Mouse (Mus musculus) urinary bladder, adult 2 months (tissue): Measurements from ENCODE around the gene Eya4. TPM values are rescaled to one million over a fixed set of nuclear protein-coding genes. Genes with fewer than 3 reads are reported as not detected.

Experiments
- DNase-seq: peaks from one replicate; pipeline ENCODE4 v3.0.0; 2022; ENCODE audit warnings: low spot score
- polyA plus RNA-seq: library from polyadenylated mRNA; depleted of rRNA; stranded (reverse); fragments of >200 nt; gene quantifications from 2 replicates; pipeline ENCODE4 v1.2.3, GENCODE M21; 2012

Gene Eya4
- polyA plus RNA-seq, 1 experiment, result 6.1 TPM

- DNase-seq, result no peak
Measured at GRCm38 (mm10) chr10:23233425-23233824, 117.2 kb downstream of the Eya4 start.

- DNase-seq, result no peak
Measured at GRCm38 (mm10) chr10:23230863-23231262, 119.7 kb downstream of the Eya4 start.

- DNase-seq, result no peak
Measured at GRCm38 (mm10) chr10:23223336-23223735, 127.2 kb downstream of the Eya4 start.

- no peak for DNase-seq
Measured at GRCm38 (mm10) chr10:23220432-23220831, 130.2 kb downstream of the Eya4 start.

GRCm38 (mm10) chr10:23216815-23217214 is 133.8 kb downstream of the Eya4 start:
- no peak for DNase-seq

- DNase-seq, result no peak
Measured at GRCm38 (mm10) chr10:23211381-23211780, 139.2 kb downstream of the Eya4 start.

- no peak for DNase-seq
Measured at GRCm38 (mm10) chr10:23203885-23204284, 146.7 kb downstream of the Eya4 start.

- no peak for DNase-seq
Measured at GRCm38 (mm10) chr10:23203144-23203838, 147.3 kb downstream of the Eya4 start.

GRCm38 (mm10) chr10:23202591-23202990 is 148.0 kb downstream of the Eya4 start:
- no peak for DNase-seq

GRCm38 (mm10) chr10:23198251-23198650 is 152.3 kb downstream of the Eya4 start:
- no peak for DNase-seq

- no peak for DNase-seq
Measured at GRCm38 (mm10) chr10:23196336-23196735, 154.2 kb downstream of the Eya4 start.

- DNase-seq, result no peak
Measured at GRCm38 (mm10) chr10:23195337-23195736, 155.2 kb downstream of the Eya4 start.

- DNase-seq, result no peak
Measured at GRCm38 (mm10) chr10:23189836-23190235, 160.8 kb downstream of the Eya4 start.

GRCm38 (mm10) chr10:23185391-23185790 is 165.2 kb downstream of the Eya4 start:
- DNase-seq, result no peak

- no peak for DNase-seq
Measured at GRCm38 (mm10) chr10:23181572-23182493, 168.8 kb downstream of the Eya4 start.

GRCm38 (mm10) chr10:23179285-23179684 is 171.3 kb downstream of the Eya4 start:
- no peak for DNase-seq

GRCm38 (mm10) chr10:23177347-23178046 is 173.1 kb downstream of the Eya4 start:
- no peak for DNase-seq

- no peak for DNase-seq
Measured at GRCm38 (mm10) chr10:23176666-23177346, 173.8 kb downstream of the Eya4 start.

- no peak for DNase-seq
Measured at GRCm38 (mm10) chr10:23171541-23171940, 179.0 kb downstream of the Eya4 start.

GRCm38 (mm10) chr10:23165089-23165642 is 185.4 kb downstream of the Eya4 start:
- DNase-seq, result no peak

GRCm38 (mm10) chr10:23159844-23160243 is 190.7 kb downstream of the Eya4 start:
- DNase-seq, result no peak
